Mouse (Mus musculus): ENCODE measurements around the gene Fam160b1.

Fam160b1 gene

GRCm38 (mm10) chr19:57413170-57413569 is 52.7 kb downstream of the Fam160b1 start:
- in situ Hi-C loops (cut with MboI, MseI): loop anchor here in 1 of 2 experiments (10.0 kb wide), 1 partner anchor 202 kb away; the partner anchor contains the start of gene Atrnl1

- in situ Hi-C loops (cut with MboI, MseI): loop anchor here in 1 of 2 experiments (10.0 kb wide), 1 partner anchor 201 kb away; the partner anchor contains the start of gene Atrnl1
Measured at GRCm38 (mm10) chr19:57413918-57414317, 53.4 kb downstream of the Fam160b1 start.

GRCm38 (mm10) chr19:57415031-57415807 is 54.7 kb downstream of the Fam160b1 start:
- in situ Hi-C loops (cut with MboI, MseI): loop anchor here in 1 of 2 experiments (10.0 kb wide), 1 partner anchor 200 kb away; the partner anchor contains the start of gene Atrnl1

DNA sequence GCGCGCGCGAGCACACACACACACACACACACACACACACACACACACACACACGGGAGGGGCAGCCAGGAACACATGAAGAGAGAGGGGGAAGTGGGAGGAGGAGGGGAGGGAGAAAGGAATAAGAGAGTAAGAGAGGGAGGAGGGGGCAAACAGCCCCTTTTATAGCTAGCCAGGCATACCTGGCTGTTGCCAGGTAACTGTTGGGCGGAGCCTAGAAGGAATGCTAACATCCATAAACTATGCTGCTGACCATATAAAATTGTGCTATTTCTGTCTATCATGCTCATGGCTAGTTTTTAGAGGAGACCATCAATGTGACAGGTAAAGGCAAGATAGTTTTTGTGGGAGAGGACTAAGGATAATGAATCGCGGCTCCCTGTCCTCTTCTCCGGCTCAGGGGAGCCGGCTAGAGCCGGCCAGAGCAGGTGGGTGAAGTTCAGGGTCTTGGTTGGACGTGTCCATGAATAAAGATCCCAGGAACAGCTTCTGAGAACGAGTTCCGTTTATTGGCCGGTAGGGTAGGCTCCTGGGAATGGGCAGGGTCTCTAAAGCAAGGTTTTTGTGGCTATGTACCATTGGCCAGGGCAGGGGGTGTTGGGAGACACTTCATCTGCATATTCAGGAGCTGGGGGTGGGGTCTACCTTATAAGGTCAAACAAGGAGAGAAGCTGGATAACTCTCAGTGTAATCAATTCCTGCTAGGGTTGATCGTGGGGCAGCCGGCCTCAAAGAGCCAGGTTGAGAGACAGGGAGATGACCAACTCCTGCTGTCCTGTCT is 57.5 kb downstream of the Fam160b1 start:
- in situ Hi-C loops (cut with MboI, MseI): loop anchor here in 1 of 2 experiments (10.0 kb wide), 1 partner anchor 197 kb away; the partner anchor contains the start of gene Atrnl1

GRCm38 (mm10) chr19:57423402-57423801 is 62.9 kb downstream of the Fam160b1 start:
- in situ Hi-C loops (cut with MboI, MseI): no loop called here

- in situ Hi-C loops (cut with MboI, MseI): loop anchor here in 1 of 2 experiments (5.0 kb wide), 1 partner anchor 58 kb away; no protein-coding TSS in a partner anchor
Measured at GRCm38 (mm10) chr19:57425296-57425695, 64.8 kb downstream of the Fam160b1 start.

DNA sequence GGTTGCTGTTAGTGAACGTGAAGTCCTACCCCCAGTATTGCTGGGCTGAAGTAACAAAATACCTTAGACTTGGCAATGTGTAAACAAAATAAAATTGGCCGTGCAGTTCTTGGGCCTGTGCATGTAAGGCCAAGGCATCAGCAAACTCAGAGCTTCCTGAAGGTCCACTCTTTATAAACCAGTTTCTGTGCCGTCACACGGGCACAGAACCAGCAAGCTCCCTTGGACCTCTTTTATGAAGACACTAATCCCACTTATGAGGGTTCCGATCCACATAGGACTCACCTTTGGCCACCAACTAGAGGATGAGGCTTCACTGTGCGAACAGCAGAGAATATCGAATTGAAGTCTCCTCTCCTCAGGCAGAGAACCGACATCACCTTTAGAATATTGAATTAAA is 66.4 kb downstream of the Fam160b1 start:
- in situ Hi-C loops (cut with MboI, MseI): loop anchor here in 1 of 2 experiments (5.0 kb wide), 1 partner anchor 60 kb away; no protein-coding TSS in a partner anchor

DNA sequence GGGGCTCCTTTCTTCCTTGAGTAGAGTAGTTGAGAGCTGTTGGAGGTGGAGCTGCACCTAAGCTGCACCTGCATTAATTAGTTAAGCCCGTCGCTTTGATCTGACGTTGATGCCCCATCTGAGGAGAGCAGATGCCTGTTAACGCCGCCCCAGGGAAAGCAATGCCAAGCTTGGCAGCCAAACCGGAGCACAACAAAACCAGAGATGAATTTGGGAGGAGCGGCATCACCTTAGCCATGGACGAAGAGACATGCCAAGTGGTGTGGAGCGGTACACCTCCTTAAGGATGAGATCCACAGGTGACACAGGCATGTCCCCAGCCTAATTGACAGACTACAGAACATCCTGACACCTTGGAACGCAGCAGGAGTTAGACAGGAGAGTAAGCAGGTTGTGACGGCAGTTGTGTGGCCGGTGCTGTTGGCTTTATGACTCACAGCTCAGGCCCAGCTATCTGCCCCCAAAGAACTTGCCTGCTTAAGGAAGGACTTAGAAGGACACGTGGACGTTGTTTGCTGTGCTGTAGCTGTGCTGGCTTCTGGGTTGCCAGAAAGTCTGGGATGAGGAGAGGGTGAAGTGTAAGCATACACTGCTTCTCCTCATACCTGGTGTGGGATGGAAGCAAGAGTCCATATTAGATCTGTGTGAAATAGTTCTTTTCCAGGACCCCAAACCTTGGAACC is 67.4 kb downstream of the Fam160b1 start:
- in situ Hi-C loops (cut with MboI, MseI): loop anchor here in 1 of 2 experiments (5.0 kb wide), 1 partner anchor 61 kb away; no protein-coding TSS in a partner anchor

DNA sequence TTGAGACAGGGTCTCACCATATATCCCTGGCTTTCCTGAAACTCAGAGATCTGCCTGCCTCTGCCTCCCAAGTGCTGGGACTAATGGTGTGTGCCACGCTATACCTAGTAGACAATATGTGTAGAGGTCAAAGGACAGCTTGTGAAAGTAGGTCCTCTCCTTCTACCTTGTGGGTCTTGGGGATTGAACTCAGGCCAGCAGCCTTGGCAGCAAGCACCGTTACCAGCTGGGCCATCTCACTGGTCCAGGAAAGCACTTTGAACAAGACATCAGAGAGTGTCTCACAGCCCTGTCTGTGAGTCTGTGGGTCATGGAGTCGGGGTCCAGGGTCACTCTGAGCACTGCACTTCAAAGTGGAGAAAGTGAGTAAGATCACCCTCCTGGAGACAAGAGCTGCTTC is 68.2 kb downstream of the Fam160b1 start:
- in situ Hi-C loops (cut with MboI, MseI): loop anchor here in 1 of 2 experiments (5.0 kb wide), 1 partner anchor 61 kb away; no protein-coding TSS in a partner anchor

DNA sequence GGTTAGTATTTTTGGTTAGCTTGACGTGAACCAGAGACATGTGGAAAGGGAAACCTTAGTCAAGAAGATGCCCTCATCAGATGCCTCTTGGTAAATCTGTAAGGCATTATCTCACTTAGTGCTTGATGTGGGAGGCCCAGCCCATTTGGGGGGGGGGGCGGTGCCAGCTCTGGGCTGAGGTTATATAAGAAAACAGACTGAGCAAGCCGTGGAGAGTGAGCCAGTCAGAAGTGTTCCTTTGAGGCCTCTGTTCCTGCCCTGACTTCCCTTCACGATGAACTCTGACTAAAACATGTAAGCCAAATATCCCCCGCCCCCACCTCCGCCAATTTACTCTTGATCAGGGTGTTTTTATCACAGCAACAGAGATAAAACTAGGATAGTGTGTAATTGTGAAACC is 69.4 kb downstream of the Fam160b1 start:
- in situ Hi-C loops (cut with MboI, MseI): loop anchor here in 1 of 2 experiments (5.0 kb wide), 1 partner anchor 63 kb away; no protein-coding TSS in a partner anchor

DNA sequence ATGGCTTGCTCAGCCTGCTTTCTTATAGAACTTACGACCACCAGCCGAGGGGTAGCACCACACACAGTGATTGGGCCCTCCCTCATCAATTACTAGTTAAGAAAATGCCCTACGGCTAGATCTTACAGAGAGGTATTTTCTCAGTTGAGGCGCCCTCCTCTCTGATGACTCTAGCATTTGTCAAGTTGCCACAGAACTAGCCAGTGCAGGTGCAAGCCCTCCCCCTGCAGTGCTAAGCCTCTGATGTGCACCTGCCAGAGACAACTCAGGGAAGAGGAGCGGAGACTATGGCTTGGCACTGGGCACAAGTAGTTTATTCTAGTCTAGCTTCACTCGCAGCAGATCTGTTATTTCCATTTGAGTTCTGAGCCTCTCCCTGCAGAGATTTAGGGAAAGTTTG is 71.0 kb downstream of the Fam160b1 start:
- in situ Hi-C loops (cut with MboI, MseI): no loop called here

DNA sequence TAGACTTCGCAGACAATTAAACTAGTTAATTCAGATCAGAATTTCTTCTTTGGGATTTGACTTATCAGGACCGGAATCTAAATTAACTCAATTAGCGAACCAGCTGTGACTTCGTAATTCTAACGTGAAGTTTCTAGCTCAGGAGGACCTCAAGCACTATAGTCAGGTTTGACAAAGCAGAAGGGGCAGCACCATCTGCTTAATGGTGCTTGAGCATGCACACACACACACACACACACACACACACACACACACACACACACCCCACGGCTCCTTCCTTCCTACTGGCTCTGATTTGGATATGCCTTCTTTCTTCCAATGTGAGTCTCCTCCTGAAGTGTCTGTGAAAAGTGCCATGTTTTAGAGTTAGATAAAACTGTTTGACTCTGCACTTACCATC is 73.5 kb downstream of the Fam160b1 start:
- in situ Hi-C loops (cut with MboI, MseI): no loop called here

- in situ Hi-C loops (cut with MboI, MseI): no loop called here
Measured at GRCm38 (mm10) chr19:57436586-57437021, 76.1 kb downstream of the Fam160b1 start.

DNA sequence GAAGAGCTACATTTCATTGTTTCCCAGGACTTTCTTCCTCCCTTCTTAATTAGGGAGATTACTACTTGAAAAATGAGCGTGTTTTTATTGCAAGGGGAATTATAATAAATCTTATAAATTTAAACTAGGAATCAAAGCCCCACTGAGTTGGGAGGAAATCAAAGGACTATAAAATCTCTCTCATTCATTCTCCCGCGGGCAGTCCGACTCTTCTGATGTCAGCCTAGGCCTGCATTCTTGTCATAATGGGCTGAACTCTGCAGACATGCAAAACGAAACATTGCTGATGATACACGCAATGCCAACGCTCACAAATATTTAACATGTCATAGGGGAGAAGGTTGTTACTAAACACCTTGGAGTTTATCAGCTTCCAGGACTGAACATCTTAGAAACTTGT is 76.6 kb downstream of the Fam160b1 start:
- in situ Hi-C loops (cut with MboI, MseI): no loop called here
